Mouse (Mus musculus) ES-E14 (cell line): ENCODE measurements around the gene Lpgat1. TPM values are rescaled to one million over a fixed set of nuclear protein-coding genes. Genes with fewer than 3 reads are reported as not detected.

Experiments
- DNase-seq: peaks from one replicate; pipeline ENCODE4 v3.0.0-alpha.2; 2013; ENCODE audit warnings: low read depth, low spot score
- H3K27ac ChIP-seq: 2 replicates; pipeline ENCODE4 v1.5.1; 2012; ENCODE audit warnings: low read depth, mild to moderate bottlenecking, low read length, moderate library complexity, mixed read lengths; ENCODE audit not compliant: poor library complexity, insufficient read depth, severe bottlenecking
- H3K36me3 ChIP-seq: 2 replicates; pipeline ENCODE4 v1.6.1; 2012; ENCODE audit warnings: mild to moderate bottlenecking, low read length, moderate library complexity, mixed read lengths; ENCODE audit not compliant: control insufficient read depth, poor library complexity, insufficient read depth, severe bottlenecking
- H3K4me1 ChIP-seq, 2 experiments: fragments of 150-350 bp in 1 of 2; sonication (generic) in 1 of 2; 2 replicates each; pipeline ENCODE4 v1.6.1; 2012; ENCODE audit warnings: low read length in 2 of 2, mild to moderate bottlenecking in 1 of 2, mixed read lengths in 1 of 2; ENCODE audit not compliant: control insufficient read depth in 2 of 2, insufficient read depth in 2 of 2, poor library complexity in 1 of 2
- H3K4me3 ChIP-seq, 2 experiments: fragments of 150-350 bp in 1 of 2; sonication (generic) in 1 of 2; 2 replicates each; pipeline ENCODE4 v1.5.1; 2012; ENCODE audit warnings: low read length in 2 of 2, low read depth in 1 of 2, mild to moderate bottlenecking in 1 of 2, mixed read lengths in 1 of 2; ENCODE audit not compliant: insufficient read depth in 1 of 2, poor library complexity in 1 of 2, severe bottlenecking in 1 of 2
- H3K9ac ChIP-seq: 2 replicates; pipeline ENCODE4 v1.6.1; 2012; ENCODE audit warnings: low read depth, mild to moderate bottlenecking, low read length, mixed read lengths; ENCODE audit not compliant: poor library complexity, insufficient read depth, severe bottlenecking
- H3K9me3 ChIP-seq: fragments of 150-350 bp; sonication (generic); 2 replicates; pipeline ENCODE4 v1.6.1; 2012; ENCODE audit warnings: low read depth, mild to moderate bottlenecking, low read length; ENCODE audit not compliant: control insufficient read depth, insufficient read depth
- CHD2 ChIP-seq: IDR thresholded peaks from 2 replicates; pipeline ENCODE4 v1.6.1; 2014; ENCODE audit warnings: mild to moderate bottlenecking, low read depth, low read length, inconsistent platforms
- HCFC1 ChIP-seq: IDR thresholded peaks from 2 replicates; pipeline ENCODE4 v1.6.1; 2012; ENCODE audit warnings: low read length, inconsistent platforms, borderline replicate concordance; ENCODE audit not compliant: insufficient read depth
- MAFK ChIP-seq: IDR thresholded peaks from 2 replicates; pipeline ENCODE4 v1.6.1; 2014; ENCODE audit warnings: mild to moderate bottlenecking, low read depth, low read length, inconsistent platforms; ENCODE audit not compliant: insufficient read depth
- ZC3H11A ChIP-seq: IDR thresholded peaks from 2 replicates; pipeline ENCODE4 v1.6.1; 2012; ENCODE audit warnings: low read depth, mild to moderate bottlenecking, inconsistent platforms, low read length, borderline replicate concordance
- ZNF384 ChIP-seq: IDR thresholded peaks from 2 replicates; pipeline ENCODE4 v1.6.1; 2012; ENCODE audit warnings: low read depth, low read length, inconsistent platforms
- in situ Hi-C, 2 experiments: fragments of 600-800 bp; cut with MboI; formaldehyde crosslinking; loops; one replicate each; pipeline ENCODE4 v1.15.1; 2025; ENCODE audit warnings: low sequenced_read_pairs in 2 of 2, inconsistent platforms in 1 of 2; ENCODE audit not compliant: unreplicated experiment in 2 of 2
- total RNA-seq: library from RNA; depleted of rRNA; stranded (reverse); fragments of 300-350 nt; gene quantifications from 2 replicates; pipeline ENCODE4 v1.2.3, GENCODE M21; 2012; rRNA removed

Lpgat1 gene
- 18.5 and 20.7 TPM in 2 replicates for total RNA-seq

DNA sequence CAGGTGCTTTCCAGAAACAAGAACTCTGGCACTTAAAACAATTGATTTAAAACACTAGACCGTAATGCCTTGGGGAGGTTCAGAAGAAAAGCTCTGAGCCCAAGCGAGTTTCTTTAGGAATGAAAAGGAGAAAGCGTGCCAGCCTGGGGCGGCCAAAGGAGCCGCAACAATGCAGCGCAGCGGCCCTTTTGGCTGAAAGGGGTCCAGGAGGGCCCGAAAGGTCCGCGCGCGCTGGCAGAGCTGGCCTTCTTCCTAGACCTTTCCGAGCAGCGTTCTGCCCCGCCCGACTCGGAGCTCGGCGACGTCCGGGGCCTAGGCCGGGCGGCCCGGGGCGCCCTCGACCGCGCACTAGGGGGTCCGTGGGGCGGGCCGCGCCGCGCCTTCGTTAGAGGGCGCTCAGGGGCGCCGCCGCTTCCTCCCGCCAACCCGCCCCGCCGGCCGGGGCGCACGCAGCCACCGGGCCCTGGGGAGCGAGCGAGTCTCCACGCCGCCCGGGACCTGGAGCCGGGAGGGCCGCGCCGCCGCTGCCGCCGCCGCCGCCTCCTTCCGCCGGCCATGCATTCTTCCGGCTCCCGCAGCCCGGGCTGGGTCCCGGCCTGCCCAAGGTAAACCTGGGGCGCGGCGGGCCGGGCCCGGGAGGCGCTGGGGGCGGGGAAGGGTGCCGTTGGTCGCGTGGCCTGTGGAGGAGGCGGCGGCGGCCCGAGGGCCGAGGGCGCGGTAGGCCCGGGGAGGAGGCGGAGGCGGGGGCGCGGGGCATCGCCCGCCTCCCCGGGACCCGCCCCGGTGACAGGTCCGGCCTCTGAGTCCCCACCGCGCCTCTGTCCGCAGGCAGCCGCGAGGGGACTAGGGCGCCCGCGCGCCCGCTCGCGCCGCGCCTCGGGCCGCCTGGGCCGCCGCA, at the start of gene Lpgat1:
Gene Lpgat1, plus strand, starts transcription at position 234 of the 898 bp plus-strand sequence.
- H3K4me1 ChIP-seq, result 0 out of 4 replicates have a peak, but pooled peaks cover 0 to 2% of the 10 kb centered on the region in 2 experiments
- no peaks in the 10 kb centered on the region for H3K9me3 ChIP-seq
- H3K27ac ChIP-seq, result no peak within 1 kb of the TSS
- peak within 1 kb of the TSS; percentile 91 to 95 for H3K4me3 ChIP-seq
- in situ Hi-C loops, result no loop called here
- H3K36me3 ChIP-seq, result no peaks in the 10 kb centered on the region
- TF ChIP-seq ZNF384 (no peak), ZC3H11A (no peak), HCFC1 (no peak), CHD2 (no peak), MAFK (no peak)
- peak within 1 kb of the TSS; percentile 92 for H3K9ac ChIP-seq
- no peak for DNase-seq

- H3K9ac ChIP-seq, result no peak overlapping the region
- no peak for DNase-seq
- no peaks in the 10 kb centered on the region for H3K36me3 ChIP-seq
- TF ChIP-seq HCFC1 (no peak), MAFK (no peak), ZC3H11A (no peak), ZNF384 (no peak), CHD2 (no peak)
- H3K27ac ChIP-seq, result no peak overlapping the region
- no peak overlapping the region for H3K4me3 ChIP-seq
- H3K4me1 ChIP-seq, result peaks cover 0 to 9% of the 10 kb centered on the region in 2 experiments; a peak in 3 of 4 replicates
- in situ Hi-C loops, result no loop called here
- H3K9me3 ChIP-seq, result no peaks in the 10 kb centered on the region
Observed at GRCm38 (mm10) chr1:191668030-191668429, 49.6 kb upstream of the Lpgat1 start.

DNA sequence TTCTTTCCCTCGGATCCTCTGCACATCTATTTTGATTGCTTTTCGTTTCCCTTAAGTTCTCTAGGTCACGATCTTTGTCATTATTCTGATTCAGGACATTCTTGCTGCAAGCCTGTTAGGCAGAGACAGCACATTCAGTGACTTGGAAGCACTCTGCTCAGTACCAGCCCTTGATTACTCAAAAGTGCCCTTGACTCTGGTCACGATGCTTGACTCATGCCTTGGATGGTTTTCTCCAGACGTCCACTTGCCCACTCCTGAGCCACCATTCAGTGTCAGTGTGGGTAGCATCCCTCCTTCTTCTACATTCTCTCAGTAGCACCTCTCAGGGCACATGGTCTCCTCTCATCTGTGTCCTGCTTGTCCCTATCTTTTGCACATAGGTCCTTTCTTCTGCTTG, 43.6 kb upstream of the Lpgat1 start:
- TF ChIP-seq ZC3H11A (no peak), HCFC1 (no peak), MAFK (no peak), ZNF384 (no peak), CHD2 (no peak)
- H3K4me3 ChIP-seq, result no peak overlapping the region
- no peak for DNase-seq
- H3K9me3 ChIP-seq, result no peaks in the 10 kb centered on the region
- no peak overlapping the region for H3K27ac ChIP-seq
- H3K9ac ChIP-seq, result no peak overlapping the region
- in situ Hi-C loops, result no loop called here
- no peaks in the 10 kb centered on the region for H3K36me3 ChIP-seq
- no peaks in the 10 kb centered on the region for H3K4me1 ChIP-seq

DNA sequence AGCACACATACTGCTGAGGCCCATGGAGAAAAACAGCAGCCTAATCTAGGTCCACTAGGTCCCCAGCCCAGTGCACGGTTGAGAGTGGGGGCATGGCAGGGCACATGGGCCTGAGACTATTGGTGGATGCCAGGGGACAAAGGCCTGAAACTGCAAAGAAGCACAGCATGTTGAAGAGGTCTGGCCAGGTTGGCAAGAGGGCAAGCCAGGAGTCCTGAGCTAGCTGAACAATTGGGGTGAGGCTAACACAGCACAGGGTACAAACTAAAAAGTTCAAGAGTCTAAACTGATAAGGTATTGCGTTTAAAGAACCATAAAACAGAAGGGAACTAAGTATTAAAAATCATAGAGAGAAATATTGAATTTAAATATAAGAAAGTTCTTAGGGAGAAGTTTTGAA, 36.0 kb upstream of the Lpgat1 start:
- in situ Hi-C loops, result no loop called here

More for the DNA sequence above, 36.0 kb upstream of the Lpgat1 start:
- no peak for TF ChIP-seq ZNF384
- no peak for TF ChIP-seq ZC3H11A
- no peak for TF ChIP-seq HCFC1
- no peak for TF ChIP-seq MAFK
- no peak for TF ChIP-seq CHD2
- H3K4me1 ChIP-seq, result no peaks in the 10 kb centered on the region
- no peak overlapping the region for H3K27ac ChIP-seq
- H3K9ac ChIP-seq, result no peak overlapping the region
- no peaks in the 10 kb centered on the region for H3K36me3 ChIP-seq
- no peaks in the 10 kb centered on the region for H3K9me3 ChIP-seq
- no peak overlapping the region for H3K4me3 ChIP-seq
- DNase-seq, result no peak
